Mouse (Mus musculus) ES-E14 (cell line): ENCODE data around the gene Oxsr1.

Source experiments
- MAFK ChIP-seq: IDR thresholded peaks from 2 replicates; pipeline ENCODE4 v1.6.1; 2014; ENCODE audit warnings: mild to moderate bottlenecking, low read depth, low read length, inconsistent platforms; ENCODE audit not compliant: insufficient read depth
- ZNF384 ChIP-seq: IDR thresholded peaks from 2 replicates; pipeline ENCODE4 v1.6.1; 2012; ENCODE audit warnings: low read depth, low read length, inconsistent platforms

DNA sequence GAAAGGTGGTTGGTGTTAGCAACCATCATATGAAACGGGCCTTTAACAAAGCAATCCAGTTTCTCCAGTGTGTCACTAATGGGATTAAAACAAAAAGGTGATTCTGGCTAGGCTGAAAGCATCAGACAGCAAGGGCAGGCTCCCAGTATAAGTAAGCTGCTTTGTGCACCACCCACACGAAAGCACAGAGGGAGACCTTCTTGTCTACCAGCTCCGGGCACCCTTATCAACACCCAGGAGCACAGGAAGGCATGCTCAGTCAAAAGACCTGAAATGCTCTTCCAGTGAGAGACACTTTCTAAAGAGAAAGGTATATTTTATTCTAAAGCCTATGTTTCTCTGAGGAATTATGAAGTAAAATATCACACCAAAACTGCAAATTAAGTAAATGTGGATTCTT, 31.4 kb downstream of the Oxsr1 start:
- TF ChIP-seq ZNF384 (no peak), MAFK (no peak)
